Mouse (Mus musculus) granulocyte monocyte progenitor cell, adult 5-6 weeks (primary cell): ENCODE measurements around the gene Zfp109. TPM values are rescaled to one million over a fixed set of nuclear protein-coding genes. Genes with fewer than 3 reads are reported as not detected.
A peak's percentile ranks its signal among the peaks of the same experiment; 100 is the strongest.

Source experiments
- ATAC-seq: replicated peaks from 2 replicates; pipeline ENCODE4 v1.8.0; 2016; ENCODE audit warnings: mild to moderate bottlenecking, moderate TSS enrichment, inconsistent platforms; ENCODE audit not compliant: poor library complexity, severe bottlenecking
- total RNA-seq, 2 experiments: library from RNA; stranded (forward) in 1 of 2; stranded (reverse) in 1 of 2; fragments of 200-712, 200-1000 nt in 1 of 2; fragments of >200 nt in 1 of 2; fragmentation: Nextera tagmentation in 1 of 2; gene quantifications; 2 replicates each; pipeline ENCODE4 v1.2.3; 2014 to 2017

Zfp109 gene
- total RNA-seq, 2 experiments from 2014 or later: 3.3 to 9.0 TPM

DNA sequence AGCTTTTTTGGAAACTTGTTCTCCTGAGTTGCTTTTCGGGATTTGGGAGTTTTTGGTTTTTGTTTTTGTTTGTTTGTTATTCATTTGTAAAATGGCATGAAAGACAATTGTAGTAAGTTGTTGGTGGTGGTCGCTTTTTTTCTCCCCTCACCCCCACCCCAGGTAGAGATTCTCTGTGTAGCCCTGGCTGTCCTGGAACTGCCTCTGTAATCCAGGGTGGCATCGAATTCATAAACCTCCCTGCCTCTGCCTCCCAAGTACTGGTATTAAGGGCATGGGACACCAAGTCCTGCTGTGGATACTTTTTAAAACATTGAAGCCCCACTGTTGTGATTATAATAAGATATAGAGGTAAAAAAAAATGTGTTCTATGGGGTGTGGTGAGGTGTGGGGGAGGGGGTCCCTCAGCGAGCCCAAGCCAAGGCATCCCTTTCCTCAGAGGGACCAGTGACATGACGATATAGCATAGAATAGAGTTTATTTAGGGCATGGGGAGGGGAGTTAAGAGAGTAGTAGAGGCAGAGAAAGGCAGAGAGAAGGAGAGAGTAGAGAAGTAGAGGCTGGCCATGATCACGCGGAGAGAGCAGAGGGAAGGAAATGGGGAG, 29.0 kb downstream of the Zfp109 start:
- no peak for ATAC-seq

DNA sequence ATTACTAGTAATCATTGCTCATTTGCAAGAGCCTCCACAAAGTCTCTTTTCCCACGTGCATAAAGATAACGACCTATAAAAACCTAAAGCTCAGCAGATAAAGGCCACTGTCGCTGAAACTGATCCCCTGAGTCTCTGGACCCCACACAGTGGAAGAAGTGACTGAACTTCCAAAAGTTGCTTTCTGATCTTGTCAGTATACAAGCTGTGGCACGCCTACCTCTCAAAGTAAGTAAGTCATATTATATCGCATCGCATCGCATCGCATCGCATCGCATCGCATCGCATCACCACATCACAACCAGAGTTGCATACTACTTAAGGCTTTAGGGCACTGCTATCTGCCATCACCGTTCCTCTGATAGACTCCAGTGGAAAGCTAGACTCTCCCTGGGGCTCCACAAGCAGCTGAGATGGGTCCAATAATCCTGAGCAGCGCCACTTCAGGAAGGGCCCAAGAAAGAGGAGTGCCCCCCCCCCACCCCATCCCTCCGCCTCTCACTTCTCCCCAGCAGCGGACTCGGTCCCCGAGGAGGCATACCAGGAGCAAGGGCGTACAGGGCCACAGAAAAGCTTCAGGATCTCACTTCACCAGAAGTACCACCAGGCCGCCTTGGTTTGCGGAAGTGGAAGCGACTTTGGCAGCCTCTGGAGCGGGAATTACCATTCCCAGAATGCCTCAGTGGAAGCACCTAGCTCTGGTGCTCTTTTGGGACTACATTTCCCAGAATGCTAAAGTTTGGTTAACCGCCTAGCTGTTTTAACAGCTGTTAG, 29.7 kb downstream of the Zfp109 start:
- ATAC-seq: peak; percentile 99

DNA sequence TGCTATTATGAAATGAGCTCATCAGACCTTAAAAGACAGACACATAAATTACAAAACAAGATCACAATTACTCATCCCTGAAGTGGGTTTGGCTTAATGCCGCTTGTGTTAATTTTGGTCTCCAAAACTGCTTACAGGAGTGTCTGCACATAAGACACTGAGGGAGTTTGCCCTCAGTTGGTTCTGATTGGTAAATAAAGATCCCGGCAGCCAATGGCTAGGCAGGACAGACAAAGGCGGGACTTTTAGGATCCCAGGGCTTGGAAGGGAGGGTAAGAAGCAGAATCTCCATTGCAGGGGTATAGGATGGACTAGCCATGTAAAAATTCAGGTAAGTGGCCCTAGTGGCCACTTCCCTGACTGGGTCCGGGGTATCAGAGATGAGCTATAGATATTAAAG, 40.4 kb downstream of the Zfp109 start:
- no peak for ATAC-seq

DNA sequence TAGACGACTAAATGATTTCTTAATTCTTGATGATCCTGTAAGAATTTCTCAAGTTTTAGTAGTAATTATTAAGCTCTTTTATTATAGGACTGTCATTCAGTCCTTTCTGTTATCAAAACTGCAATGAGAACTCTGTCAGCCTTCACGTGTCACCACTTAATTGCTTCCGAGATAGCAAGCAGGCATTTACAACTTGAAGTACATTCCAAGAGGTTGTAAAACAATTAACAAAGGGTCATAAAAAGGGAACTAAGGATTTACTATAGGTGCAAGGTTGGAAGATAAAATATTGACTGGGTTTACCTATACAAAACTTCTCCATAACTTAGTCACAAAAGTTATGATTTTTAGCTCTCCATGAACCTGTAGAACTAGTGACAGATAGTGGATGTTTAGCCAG, 44.2 kb downstream of the Zfp109 start:
- ATAC-seq: no peak

DNA sequence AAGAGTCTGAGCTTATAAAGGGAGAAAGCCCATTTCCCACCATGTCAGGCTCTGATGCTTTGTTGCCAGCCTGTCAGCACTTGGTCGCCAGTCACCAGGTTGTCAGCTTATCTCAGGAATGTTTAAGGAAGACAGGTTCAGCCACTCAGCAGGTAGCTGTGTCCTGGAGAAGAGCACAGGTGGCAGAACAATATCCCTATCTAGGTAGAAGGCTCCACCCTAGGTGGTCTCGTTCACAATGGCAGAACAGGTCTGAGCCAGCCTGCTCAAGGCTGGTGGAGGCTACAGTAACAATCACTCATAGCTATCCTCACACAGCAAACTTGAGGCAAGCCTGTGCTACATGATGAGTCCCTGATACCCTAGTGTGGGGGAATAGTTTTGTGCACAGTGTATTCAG, 46.0 kb downstream of the Zfp109 start:
- ATAC-seq: no peak

DNA sequence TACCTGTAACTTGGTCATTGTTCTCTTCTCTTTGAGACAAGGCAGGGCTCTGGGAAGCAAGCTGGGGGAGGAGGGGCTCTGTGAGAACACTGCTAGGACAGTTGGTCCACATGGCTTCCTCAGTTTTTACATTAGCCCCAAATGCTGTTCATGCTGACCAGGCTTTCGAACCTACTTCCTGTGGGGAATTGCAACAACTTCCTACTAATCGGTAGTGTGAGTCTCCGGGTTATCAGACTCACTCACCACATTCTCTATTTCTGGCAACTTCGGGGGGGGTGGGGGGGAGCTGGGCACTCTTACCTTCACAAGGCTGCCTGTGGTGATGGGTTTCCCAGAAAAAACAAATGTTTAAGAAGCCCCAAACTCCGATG, 47.8 kb downstream of the Zfp109 start:
- peak; percentile 89 for ATAC-seq

DNA sequence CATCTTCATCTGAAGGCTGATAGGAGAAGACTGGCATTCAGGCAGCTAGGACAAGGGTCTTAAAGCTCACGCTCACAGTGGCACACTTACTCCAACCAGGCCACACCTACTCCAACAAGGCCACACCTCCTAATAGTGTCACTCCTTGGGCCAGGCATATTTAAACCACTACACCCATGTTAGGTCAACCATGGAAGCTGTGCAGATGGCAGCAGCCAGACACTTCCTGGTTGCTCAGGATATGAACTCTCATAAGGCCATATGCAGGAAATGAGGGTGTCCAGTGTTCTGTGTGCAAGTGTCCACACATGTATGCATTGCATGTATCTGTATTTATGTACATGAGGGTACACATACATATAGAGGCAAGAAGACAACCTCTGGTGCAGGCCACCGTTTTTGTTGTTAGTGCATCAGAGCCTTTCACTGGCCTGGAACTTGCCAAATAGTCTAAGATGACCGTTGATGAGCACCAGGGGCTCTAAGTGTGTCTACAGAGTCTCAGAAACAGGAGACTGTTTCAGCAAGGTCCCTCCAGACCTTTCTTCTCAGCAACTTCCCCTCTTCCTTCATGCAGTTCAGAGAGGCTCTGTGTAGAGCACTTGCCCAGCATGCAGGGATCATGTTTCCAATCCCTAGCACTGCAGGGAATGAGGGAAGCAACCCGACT, 48.3 kb downstream of the Zfp109 start:
- peak; percentile 66 for ATAC-seq

DNA sequence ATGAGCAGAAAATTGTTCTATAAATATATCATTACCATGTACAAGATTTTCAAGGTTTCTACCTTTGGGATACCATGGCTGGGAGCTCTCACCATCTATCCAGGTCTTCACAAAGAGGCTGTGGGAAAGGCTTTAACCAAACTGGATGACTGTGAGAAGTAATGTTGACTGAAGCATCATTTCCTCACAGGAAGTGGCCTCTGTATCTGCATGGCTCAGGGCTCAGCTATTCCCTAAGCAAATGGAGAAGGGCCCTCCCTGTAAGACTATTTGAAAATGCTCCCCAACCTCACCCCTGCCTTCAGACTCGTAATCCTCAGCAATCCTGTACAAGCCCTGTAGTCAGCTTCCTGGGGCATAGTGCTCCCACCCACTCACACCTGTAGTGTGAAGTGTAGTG, 49.7 kb downstream of the Zfp109 start:
- no peak for ATAC-seq

Other genes starting within 250 kb of the Zfp109 start
- not detected in 2 replicates for gene V1rd19, start 235.9 kb downstream of the Zfp109 start, total RNA-seq (2014; fragmentation: Nextera tagmentation)
- gene V1rd19, start 235.9 kb downstream of the Zfp109 start, total RNA-seq (2017): not detected in 2 replicates
- not detected in 2 replicates for gene Vmn1r183, start 184.3 kb downstream of the Zfp109 start, total RNA-seq (2014; fragmentation: Nextera tagmentation)
- not detected in 2 replicates for gene Vmn1r183, start 184.3 kb downstream of the Zfp109 start, total RNA-seq (2017)
- 16.5 and 20.9 TPM in 2 replicates for gene Zfp180, start 155.6 kb downstream of the Zfp109 start, total RNA-seq (2014; fragmentation: Nextera tagmentation)
- gene Zfp180, start 155.6 kb downstream of the Zfp109 start, total RNA-seq (2017): 13.9 and 25.8 TPM in 2 replicates
- 1.1 and 1.9 TPM in 2 replicates for gene Zfp112, start 125.2 kb downstream of the Zfp109 start, total RNA-seq (2014; fragmentation: Nextera tagmentation)
- 0.22 and 0.57 TPM in 2 replicates for gene Zfp112, start 125.2 kb downstream of the Zfp109 start, total RNA-seq (2017)
- 8.6 and 10.4 TPM in 2 replicates for gene Zfp235, start 103.4 kb downstream of the Zfp109 start, total RNA-seq (2014; fragmentation: Nextera tagmentation)
- 8.9 and 9.6 TPM in 2 replicates for gene Zfp235, start 103.4 kb downstream of the Zfp109 start, total RNA-seq (2017)
- 0.62 and 2.0 TPM in 2 replicates for gene Zfp114, start 62.5 kb downstream of the Zfp109 start, total RNA-seq (2014; fragmentation: Nextera tagmentation)
- 2.4 and 3.5 TPM in 2 replicates for gene Zfp114, start 62.5 kb downstream of the Zfp109 start, total RNA-seq (2017)
- gene Zfp111, start 26.1 kb downstream of the Zfp109 start, total RNA-seq (2014; fragmentation: Nextera tagmentation): 18.1 and 19.8 TPM in 2 replicates
- gene Zfp111, start 26.1 kb downstream of the Zfp109 start, total RNA-seq (2017): 18.8 and 21.2 TPM in 2 replicates
- 1.5 and 3.1 TPM in 2 replicates for gene Zfp108, start 17.2 kb upstream of the Zfp109 start, total RNA-seq (2014; fragmentation: Nextera tagmentation)
- gene Zfp108, start 17.2 kb upstream of the Zfp109 start, total RNA-seq (2017): 2.6 and 3.3 TPM in 2 replicates
- 1.3 and 3.9 TPM in 2 replicates for gene Zfp93, start 32.9 kb upstream of the Zfp109 start, total RNA-seq (2014; fragmentation: Nextera tagmentation)
- gene Zfp93, start 32.9 kb upstream of the Zfp109 start, total RNA-seq (2017): 1.1 and 3.0 TPM in 2 replicates
- gene Zfp61, start 63.7 kb upstream of the Zfp109 start, total RNA-seq (2014; fragmentation: Nextera tagmentation): 16.5 and 16.8 TPM in 2 replicates
- gene Zfp61, start 63.7 kb upstream of the Zfp109 start, total RNA-seq (2017): 16.7 and 27.7 TPM in 2 replicates
- 5.8 and 6.0 TPM in 2 replicates for gene Zfp94, start 79.1 kb upstream of the Zfp109 start, total RNA-seq (2014; fragmentation: Nextera tagmentation)
- gene Zfp94, start 79.1 kb upstream of the Zfp109 start, total RNA-seq (2017): 2.0 and 3.4 TPM in 2 replicates
- not detected in 2 replicates for gene Tescl, start 96.4 kb upstream of the Zfp109 start, total RNA-seq (2014; fragmentation: Nextera tagmentation)
- not detected in 2 replicates for gene Tescl, start 96.4 kb upstream of the Zfp109 start, total RNA-seq (2017)
- gene Lypd5, start 111.6 kb upstream of the Zfp109 start, total RNA-seq (2014; fragmentation: Nextera tagmentation): not detected in 2 replicates
- not detected in 2 replicates for gene Lypd5, start 111.6 kb upstream of the Zfp109 start, total RNA-seq (2017)
- gene Kcnn4, start 132.7 kb upstream of the Zfp109 start, total RNA-seq (2014; fragmentation: Nextera tagmentation): 24.2 and 31.4 TPM in 2 replicates
- 36.3 and 43.5 TPM in 2 replicates for gene Kcnn4, start 132.7 kb upstream of the Zfp109 start, total RNA-seq (2017)
- 21.6 and 29.5 TPM in 2 replicates for gene Smg9, start 162.1 kb upstream of the Zfp109 start, total RNA-seq (2014; fragmentation: Nextera tagmentation)
- gene Smg9, start 162.1 kb upstream of the Zfp109 start, total RNA-seq (2017): 19.5 and 21.8 TPM in 2 replicates
- gene Irgc1, start 214.7 kb upstream of the Zfp109 start, total RNA-seq (2014; fragmentation: Nextera tagmentation): not detected in 2 replicates
- gene Irgc1, start 214.7 kb upstream of the Zfp109 start, total RNA-seq (2017): not detected in 2 replicates
- gene Plaur, start 224.9 kb upstream of the Zfp109 start, total RNA-seq (2014; fragmentation: Nextera tagmentation): 19.0 and 20.5 TPM in 2 replicates
- 23.9 and 26.2 TPM in 2 replicates for gene Plaur, start 224.9 kb upstream of the Zfp109 start, total RNA-seq (2017)
- not detected in 2 replicates for gene Cadm4, start 244.5 kb upstream of the Zfp109 start, total RNA-seq (2014; fragmentation: Nextera tagmentation)
- not detected in 2 replicates for gene Cadm4, start 244.5 kb upstream of the Zfp109 start, total RNA-seq (2017)